Mouse (Mus musculus) lung, postnatal 14 days (tissue): ENCODE measurements around the gene Zfp935.
"Not testable (repeated sequence)": the region's sequence is repeated elsewhere in the genome, so short reads cannot be mapped to it uniquely, and the experiment has no call there.

ENCODE experiments used
- DNase-seq: peaks from one replicate; pipeline ENCODE4 v3.0.0; 2021

Gene Zfp935

DNA sequence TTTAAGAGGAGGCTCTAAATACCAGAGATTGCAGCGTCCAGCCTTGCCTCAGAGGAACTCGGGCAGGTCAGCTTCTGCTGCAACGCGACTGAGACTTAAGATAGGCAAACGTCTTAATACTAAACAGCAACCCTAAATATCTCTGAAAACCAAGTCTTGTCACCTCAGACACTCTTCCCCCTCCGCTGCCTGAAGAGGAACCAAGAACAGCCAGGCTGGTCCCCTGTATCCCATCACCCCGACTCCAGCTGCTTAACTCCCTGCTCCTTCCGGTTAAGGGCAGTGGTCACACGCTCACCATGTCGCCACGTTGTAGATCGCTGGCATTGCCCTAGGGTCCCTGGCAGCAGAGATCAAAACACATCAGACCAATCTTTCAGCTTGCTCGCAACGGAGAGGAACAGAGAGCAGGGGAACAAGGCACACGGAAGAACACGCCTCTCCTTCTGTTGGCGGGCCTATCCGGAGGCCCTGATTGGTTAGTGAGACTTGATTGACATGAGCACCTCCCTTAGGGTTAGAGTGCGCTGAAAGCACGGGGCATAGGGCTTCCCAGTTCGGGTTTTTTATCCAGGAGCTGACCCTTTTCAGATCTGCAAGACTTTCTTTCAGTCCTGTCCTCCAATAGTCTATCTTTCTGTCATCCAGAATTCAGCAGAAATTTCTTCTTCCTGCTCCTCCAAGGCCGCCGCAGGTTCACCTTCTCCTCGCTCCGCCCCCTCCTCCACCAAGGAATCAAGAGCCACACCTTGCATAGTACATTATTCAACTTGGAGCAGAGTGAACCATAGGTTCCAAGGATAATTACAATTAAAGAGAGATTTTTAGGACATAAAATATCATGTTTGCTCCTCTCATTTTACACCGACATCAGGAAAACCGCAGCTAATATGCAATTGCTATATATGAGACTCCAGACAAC, at the start of gene Zfp935:
Gene Zfp935 (minus strand): TSS at position 323 of the 922 bp plus-strand sequence.
- peak; percentile 69 for DNase-seq

DNA sequence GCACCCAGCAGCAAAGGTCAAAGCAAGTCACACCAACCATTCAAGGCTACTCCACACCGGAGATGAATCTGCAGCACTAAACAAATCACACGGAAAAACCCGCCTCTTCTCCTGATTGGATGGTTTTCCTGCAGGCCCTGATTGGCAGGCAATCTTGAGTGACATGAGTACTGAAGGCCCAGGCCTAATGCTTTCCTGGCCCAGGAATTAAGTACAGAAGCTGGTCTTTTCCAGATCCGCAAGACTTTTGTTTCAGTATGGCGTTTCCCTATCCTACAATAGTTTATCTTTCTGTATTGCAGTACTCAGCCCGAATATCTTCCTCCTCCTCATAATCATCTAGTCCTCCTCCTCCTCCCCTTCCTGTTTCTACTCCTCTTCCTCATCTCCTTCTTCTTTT, 12.8 kb upstream of the Zfp935 start, which contains the start of gene Zfp934:
Gene Zfp934 (minus strand): TSS at position 101 of the 400 bp plus-strand sequence.
- DNase-seq, result not testable (repeated sequence)

DNA sequence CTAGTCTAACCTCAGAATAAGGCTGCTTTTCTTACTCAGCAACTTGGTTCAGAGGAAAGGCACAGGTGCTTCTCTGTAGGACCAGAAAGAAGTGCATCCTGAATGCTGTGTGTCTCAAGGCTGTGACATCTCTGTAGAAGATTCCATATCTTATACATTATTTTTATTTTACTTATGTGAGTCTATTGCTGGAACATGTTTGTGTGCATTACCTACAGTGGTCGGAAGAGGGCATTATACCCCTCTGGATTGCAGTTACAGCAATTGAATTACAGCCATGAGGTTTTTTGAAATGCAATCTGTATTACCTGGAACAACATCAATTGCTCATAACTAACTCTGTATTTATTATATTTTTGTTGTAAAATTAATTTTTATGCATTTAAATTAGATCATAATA, 3.4 kb upstream of the Zfp935 start:
- peak; percentile 18 for DNase-seq

DNA sequence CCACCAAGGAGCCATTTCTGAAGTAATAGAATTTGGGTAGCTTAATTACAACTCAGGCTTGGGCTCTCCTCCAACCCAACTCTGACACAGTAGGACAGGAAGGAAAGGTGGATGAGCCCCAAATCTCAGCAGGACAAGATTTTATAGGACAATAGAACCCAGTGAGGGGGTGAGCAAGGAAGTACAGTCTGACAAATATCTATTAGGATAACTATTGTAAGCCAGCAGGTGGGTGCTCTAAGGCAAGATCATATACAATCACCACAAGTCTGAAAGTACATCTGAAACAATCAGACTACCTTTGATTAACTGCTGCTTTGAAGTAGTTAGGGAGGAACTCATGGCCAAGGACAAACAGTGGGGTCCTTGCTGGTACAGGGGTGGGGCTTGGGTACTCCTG, 28.2 kb downstream of the Zfp935 start:
- DNase-seq, result not testable (repeated sequence)

DNA sequence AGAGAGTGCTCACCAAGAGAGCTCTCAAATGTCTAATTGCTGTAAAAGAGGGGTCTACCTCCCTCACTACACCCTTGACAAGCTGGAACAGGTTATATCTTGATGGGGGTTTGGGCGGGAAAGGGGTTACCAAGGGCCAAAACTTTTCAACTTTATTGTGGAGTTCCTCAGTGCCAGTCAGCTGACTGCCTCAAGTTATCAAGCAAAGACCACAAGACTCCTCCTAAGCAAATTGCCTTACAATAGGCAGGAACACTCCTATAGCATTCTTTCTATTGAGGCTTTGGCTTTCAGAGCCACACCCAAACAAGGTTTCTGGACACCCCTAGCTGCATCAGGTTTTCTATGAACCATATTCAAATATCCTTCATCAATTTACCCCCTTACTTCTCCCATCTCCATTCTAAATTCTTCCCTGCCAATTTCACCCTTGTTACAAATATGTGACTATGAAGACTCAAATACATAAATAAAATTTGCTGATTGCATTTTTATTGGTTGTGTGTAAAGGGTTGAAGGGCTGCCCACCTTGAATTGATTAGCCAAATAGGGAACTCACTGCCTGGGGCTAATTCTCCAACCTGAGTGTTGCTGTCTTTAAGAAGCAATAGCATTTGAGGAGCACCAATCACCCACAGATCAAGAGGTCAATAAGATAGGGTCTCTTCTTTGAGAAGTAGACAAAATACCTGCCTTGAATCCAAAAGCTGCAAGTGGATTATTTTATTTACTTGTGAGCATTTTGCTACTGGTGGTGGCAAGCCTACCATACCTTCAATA, 47.5 kb downstream of the Zfp935 start:
- DNase-seq, result not testable (repeated sequence)

DNA sequence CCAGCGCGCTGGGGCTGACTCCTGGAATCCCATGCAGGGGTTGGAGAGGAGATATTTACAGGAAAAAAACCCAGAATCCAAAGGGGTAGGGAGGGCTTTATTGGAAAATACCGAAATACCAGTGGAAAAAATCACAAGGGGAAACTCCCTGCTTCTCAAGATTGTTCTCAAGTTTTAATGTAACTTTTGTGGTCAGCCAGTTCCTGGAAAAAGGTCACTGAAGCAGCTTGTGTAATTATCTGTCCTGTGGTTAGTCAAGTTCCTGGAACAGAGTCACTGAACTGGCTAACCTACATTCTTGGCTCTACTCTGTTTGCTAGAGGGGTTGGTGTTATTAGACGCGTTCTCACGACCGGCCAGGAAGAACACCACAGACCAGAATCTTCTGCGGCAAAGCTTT, 85.7 kb downstream of the Zfp935 start:
- DNase-seq, result not testable (repeated sequence)

DNA sequence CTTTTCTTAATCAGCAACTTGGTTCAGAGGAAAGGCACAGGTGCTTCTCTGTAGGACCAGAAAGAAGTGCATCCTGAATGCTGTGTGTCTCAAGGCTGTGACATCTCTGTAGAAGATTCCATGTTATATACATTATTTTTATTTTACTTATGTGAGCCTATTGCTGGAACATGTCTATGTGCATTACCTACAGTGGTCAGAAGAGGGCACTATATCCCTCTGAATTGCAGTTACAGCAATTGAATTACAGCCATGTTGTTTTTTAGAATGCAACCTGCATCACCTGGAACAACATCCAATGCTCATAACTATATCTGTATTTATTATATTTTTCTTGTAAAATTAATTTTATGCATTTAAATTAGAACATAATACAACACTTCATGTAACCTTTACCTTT, 88.4 kb downstream of the Zfp935 start:
- peak; percentile 23 for DNase-seq

DNA sequence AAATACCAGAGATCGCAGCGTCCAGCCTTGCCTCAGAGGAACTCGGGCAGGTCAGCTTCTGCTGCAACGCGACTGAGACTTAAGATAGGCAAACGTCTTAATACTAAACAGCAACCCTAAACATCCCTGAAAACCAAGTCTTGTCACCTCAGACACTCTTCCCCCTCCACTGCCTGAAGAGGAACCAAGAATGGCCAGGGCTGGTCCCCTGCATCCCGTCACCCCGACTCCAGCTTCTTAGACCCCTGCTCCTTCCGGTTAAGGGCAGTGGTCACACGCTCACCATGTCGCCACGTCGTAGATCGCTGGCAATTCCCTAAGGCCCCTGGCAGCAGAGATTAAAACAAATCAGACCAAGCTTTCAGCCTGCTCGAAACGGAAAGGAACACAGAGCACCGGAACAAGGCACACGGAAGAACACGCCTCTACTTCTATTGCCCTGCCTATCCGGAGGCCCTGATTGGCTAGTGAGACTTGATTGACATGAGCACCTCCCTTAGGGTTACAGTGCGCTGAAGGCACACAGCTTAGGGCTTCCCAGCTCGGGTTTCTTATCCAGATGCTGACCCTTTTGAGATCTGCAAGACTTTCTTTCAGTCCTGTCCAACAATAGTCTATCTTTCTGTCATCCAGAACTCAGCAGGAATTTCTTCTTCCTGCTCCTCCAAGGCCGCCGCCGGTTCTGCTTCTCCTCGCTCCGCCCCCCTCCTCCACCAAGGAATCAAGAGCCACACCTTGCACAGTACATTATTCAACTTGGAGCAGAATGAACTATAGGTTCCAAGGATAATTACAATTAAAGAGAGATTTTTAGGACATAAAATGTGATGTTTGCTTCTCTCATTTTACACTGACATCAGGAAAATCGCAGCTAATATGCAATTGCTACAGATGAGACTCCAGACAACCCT, 91.6 kb downstream of the Zfp935 start, which contains the start of gene Gm49359:
Gene Gm49359 (minus strand): TSS at position 409 of the 911 bp plus-strand sequence.
- DNase-seq, result peak; percentile 92
